Mouse (Mus musculus) testis, postnatal 10 days (tissue): Measurements from ENCODE around the gene Ninj1.

Source experiments
- DNase-seq: peaks from one replicate; pipeline ENCODE4 v3.0.0; 2021; ENCODE audit warnings: low spot score

The Ninj1 gene

GRCm38 (mm10) chr13:49187288-49188218 is at the start of gene Ninj1:
Gene Ninj1, plus strand, starts transcription at chr13:49187485.
- peak; percentile 91 for DNase-seq

DNA sequence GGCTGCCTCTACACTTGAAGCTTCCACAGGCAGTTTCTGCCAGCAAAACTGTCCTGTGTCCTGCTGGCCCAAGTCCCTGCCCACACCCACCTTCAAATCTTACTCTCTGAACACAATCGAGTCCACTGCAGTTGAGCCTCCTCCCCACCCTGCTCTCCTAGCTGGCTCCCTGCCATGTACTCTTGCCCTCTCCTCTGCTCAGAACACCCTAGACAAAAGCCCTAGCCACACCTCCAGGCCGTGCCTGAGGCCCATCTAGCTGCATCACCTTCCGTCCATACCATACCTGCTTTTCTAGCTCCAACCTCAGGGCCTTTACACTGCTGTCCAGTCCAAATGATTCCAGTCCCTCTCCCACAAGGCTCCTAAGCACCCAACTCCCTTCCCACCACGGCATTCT is 46.7 kb upstream of the Ninj1 start:
- DNase-seq, result no peak

GRCm38 (mm10) chr13:49142396-49142795 is 44.9 kb upstream of the Ninj1 start:
- no peak for DNase-seq

GRCm38 (mm10) chr13:49143323-49143722 is 44.0 kb upstream of the Ninj1 start:
- DNase-seq, result no peak

DNA sequence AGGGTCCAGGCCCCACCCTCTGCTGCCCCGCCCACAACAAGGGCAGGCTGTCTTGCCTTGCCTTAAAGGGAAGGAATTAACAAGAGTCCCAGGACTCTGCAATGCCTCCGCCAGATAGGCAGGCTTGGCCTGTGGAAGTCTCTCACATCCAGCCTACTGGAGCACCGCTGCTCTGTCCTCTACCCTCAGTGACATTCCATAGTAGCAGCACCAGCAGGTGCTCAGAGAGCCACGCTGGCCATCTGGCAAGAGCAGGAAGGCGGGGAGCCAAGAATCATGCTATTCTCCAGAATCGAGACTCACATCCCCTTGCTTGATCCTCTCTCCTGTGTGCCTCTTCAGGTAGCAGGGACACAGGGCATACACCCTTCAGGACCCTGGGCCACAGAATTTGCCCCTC is 42.8 kb upstream of the Ninj1 start:
- DNase-seq, result no peak

GRCm38 (mm10) chr13:49145396-49145795 is 41.9 kb upstream of the Ninj1 start:
- DNase-seq, result no peak

- no peak for DNase-seq
Measured at GRCm38 (mm10) chr13:49146040-49146697, 41.1 kb upstream of the Ninj1 start.

GRCm38 (mm10) chr13:49146698-49147006 is 40.6 kb upstream of the Ninj1 start:
- no peak for DNase-seq

GRCm38 (mm10) chr13:49147007-49147857 is 40.1 kb upstream of the Ninj1 start:
- no peak for DNase-seq

GRCm38 (mm10) chr13:49147858-49148226 is 39.4 kb upstream of the Ninj1 start, which contains the start of gene Wnk2:
Gene Wnk2, minus strand, starts transcription at chr13:49148014.
- peak; percentile 78 for DNase-seq

- no peak for DNase-seq
Measured at GRCm38 (mm10) chr13:49148687-49149086, 38.6 kb upstream of the Ninj1 start.

DNA sequence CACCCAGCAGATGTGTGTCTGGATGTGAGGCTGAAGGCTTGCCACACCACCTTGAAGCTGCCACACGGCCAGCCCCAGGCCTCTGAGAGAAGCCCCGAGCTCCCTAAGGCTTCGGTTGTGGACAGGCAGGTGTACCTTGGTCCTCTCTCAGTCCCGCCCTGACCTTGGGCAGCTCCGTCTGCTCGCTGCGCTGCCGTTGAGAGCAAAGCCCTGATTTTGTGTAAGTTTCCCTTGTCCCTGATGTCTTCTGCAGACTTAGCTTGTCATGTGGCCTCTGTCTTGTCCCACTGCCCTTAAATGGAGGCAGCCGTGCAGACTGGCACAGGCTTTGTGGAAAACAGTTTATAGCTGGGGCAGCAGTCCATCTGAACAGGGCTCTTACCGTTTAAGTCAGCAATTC is 33.3 kb upstream of the Ninj1 start:
- no peak for DNase-seq

DNA sequence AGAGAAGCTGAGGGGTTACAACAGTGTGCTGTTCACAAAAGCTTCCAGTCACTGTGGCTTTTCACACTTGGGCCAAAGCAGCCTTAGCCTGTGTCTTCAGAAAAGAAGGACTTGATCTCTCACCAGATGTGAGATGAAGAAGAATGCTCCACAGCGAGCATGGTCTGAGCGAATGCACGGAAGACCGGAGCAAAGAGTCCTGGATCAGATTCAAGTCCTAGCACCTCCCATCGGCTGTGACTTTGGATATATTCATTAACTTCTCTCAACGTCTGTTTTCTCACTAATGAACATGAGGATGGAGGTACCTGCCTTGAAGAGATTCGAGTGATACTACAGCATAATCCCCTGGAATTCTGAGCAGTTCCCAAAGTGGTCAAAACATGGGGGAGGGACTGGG is 32.7 kb upstream of the Ninj1 start:
- DNase-seq, result no peak

- no peak for DNase-seq
Measured at GRCm38 (mm10) chr13:49156645-49157044, 30.6 kb upstream of the Ninj1 start.

- DNase-seq, result no peak
Measured at GRCm38 (mm10) chr13:49158040-49158713, 29.1 kb upstream of the Ninj1 start.

DNA sequence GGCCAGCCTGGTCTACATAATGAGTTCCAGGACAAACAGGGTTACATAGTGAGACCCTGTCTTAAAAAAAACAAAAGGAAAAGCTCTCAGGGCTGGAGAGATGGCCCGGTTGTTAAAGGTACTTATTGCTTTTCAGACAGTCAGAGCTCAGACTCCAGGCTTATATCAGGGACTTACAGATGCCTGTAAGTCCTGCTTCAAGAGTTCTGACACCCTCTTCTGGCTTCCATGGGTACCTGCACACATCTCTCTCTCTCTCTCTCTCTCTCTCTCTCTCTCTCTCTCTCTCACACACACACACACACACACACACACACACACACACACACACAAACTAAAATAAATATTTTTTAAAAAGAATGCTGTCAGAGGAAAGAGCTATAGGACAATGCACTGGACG is 26.0 kb upstream of the Ninj1 start:
- no peak for DNase-seq

DNA sequence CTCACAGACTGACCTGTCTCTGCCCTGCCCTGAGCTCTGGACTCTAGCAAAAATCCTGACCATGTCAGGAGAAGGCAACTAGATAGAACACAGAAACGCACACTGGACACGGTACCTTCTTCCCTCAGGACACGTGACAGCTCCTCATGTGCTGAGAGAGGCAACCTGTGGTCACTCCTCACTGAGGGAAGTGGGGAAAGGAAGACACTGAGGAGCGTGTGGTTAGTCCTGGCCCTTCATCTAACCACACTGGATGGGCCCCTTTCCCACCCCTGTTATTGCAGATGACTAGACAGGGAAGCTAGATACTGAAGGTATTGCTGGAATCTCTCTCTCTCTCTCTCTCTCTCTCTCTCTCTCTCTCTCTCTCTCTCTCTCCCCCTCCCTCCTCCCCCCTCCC is 24.6 kb upstream of the Ninj1 start:
- DNase-seq, result no peak

GRCm38 (mm10) chr13:49163645-49164044 is 23.6 kb upstream of the Ninj1 start:
- no peak for DNase-seq

DNA sequence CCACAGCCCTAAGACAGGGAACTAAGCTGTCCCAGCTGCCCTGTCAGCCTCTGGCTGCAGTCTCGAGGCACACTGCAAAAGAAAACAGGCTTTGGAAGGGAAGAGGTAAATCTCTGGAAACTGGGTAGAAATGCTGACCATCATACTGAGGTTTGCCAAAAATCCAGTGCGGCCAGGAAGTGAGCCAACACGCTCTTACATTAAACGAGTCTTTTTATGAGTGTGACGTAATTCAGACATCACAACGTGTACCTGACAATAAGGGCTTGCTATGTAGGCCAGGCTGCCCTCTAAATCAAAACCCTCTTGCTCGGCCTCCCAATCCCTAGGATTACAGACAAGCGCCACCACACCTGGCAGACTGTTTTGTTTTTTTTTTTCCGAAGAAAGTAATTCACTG is 20.2 kb upstream of the Ninj1 start:
- DNase-seq, result no peak

- peak; percentile 97 for DNase-seq
Measured at GRCm38 (mm10) chr13:49169448-49170207, 17.7 kb upstream of the Ninj1 start.

- no peak for DNase-seq
Measured at GRCm38 (mm10) chr13:49170623-49171022, 16.7 kb upstream of the Ninj1 start.
